Mouse (Mus musculus): ENCODE results near the gene Spn. TPM values are rescaled to one million over a fixed set of nuclear protein-coding genes. Genes with fewer than 3 reads are reported as not detected.

Spn gene
- polyA plus RNA-seq, 3 experiments from 2014 or later = 105 to 226 (median 130) TPM

Other genes starting within 250 kb of the Spn start
- gene Tmem219, start 214.9 kb downstream of the Spn start, polyA plus RNA-seq (2017; shearing (Covaris generic)) = 10 to 100 TPM; 36.8 to 69.8 (median 47.7) TPM
- 1 to 10 TPM; 6.1 to 7.9 (median 6.3) TPM for gene Kctd13, start 208.9 kb downstream of the Spn start, polyA plus RNA-seq (2017; shearing (Covaris generic))
- under 1 TPM in 1 of 3 experiments, not detected in 2; 0.34 TPM for gene Asphd1, start 188.2 kb downstream of the Spn start, polyA plus RNA-seq (2017; shearing (Covaris generic))
- gene Sez6l2, start 187.3 kb downstream of the Spn start, polyA plus RNA-seq (2017; shearing (Covaris generic)) = under 1 TPM; 0.69 to 0.87 (median 0.77) TPM
- 100 to 1,000 TPM; 104 to 127 (median 115) TPM for gene Cdipt, start 161.9 kb downstream of the Spn start, polyA plus RNA-seq (2017; shearing (Covaris generic))
- gene Cdiptos, start 161.7 kb downstream of the Spn start, polyA plus RNA-seq (2017; shearing (Covaris generic)) = 1 to 10 TPM in 2 of 3 experiments, under 1 TPM in 1; 0.91 to 1.8 (median 1.3) TPM
- 10 to 100 TPM; 15.2 to 19.7 (median 16.2) TPM for gene Mvp, start 123.2 kb downstream of the Spn start, polyA plus RNA-seq (2017; shearing (Covaris generic))
- not detected for gene Pagr1b, start 121.3 kb downstream of the Spn start, polyA plus RNA-seq (2017; shearing (Covaris generic))
- gene Pagr1a, start 120.5 kb downstream of the Spn start, polyA plus RNA-seq (2017; shearing (Covaris generic)) = 10 to 100 TPM; 34.7 to 44.5 (median 42.6) TPM
- gene Gm42742, start 116.7 kb downstream of the Spn start, polyA plus RNA-seq (2017; shearing (Covaris generic)) = 10 to 100 TPM; 42.5 to 62.2 (median 46.4) TPM
- 1 to 10 TPM in 1 of 3 experiments, under 1 TPM in 1, not detected in 1; 0.97 to 1.1 TPM for gene Prrt2, start 116.6 kb downstream of the Spn start, polyA plus RNA-seq (2017; shearing (Covaris generic))
- gene Maz, start 110.8 kb downstream of the Spn start, polyA plus RNA-seq (2017; shearing (Covaris generic)) = 10 to 100 TPM; 18.6 to 22.4 (median 21.4) TPM
- gene Kif22, start 95.4 kb downstream of the Spn start, polyA plus RNA-seq (2017; shearing (Covaris generic)) = 10 to 100 TPM; 11.7 to 94.2 (median 13.8) TPM
- 1 to 10 TPM in 1 of 3 experiments, not detected in 2; 1.6 TPM for gene Zg16, start 50.5 kb downstream of the Spn start, polyA plus RNA-seq (2017; shearing (Covaris generic))
- 100 to 1,000 TPM; 248 to 287 (median 263) TPM for gene AI467606, start 46.5 kb downstream of the Spn start, polyA plus RNA-seq (2017; shearing (Covaris generic))
- gene Qprt, start 15.6 kb downstream of the Spn start, polyA plus RNA-seq (2017; shearing (Covaris generic)) = 10 to 100 TPM in 2 of 3 experiments, 1 to 10 TPM in 1; 7.8 to 15.5 (median 15.0) TPM
- gene Cd2bp2, start 58.2 kb upstream of the Spn start, polyA plus RNA-seq (2017; shearing (Covaris generic)) = 10 to 100 TPM; 43.2 to 56.9 (median 48.7) TPM
- gene Tbc1d10b, start 70.6 kb upstream of the Spn start, polyA plus RNA-seq (2017; shearing (Covaris generic)) = 10 to 100 TPM; 13.2 to 16.6 (median 13.6) TPM
- 10 to 100 TPM; 23.0 to 25.8 (median 23.4) TPM for gene Mylpf, start 71.1 kb upstream of the Spn start, polyA plus RNA-seq (2017; shearing (Covaris generic))
- 1 to 10 TPM; 3.3 to 6.8 (median 4.6) TPM for gene Zfp553, start 95.2 kb upstream of the Spn start, polyA plus RNA-seq (2017; shearing (Covaris generic))
- 100 to 1,000 TPM; 783 to 927 (median 807) TPM for gene Sept1, start 95.3 kb upstream of the Spn start, polyA plus RNA-seq (2017; shearing (Covaris generic))
- gene Zfp771, start 106.5 kb upstream of the Spn start, polyA plus RNA-seq (2017; shearing (Covaris generic)) = 1 to 10 TPM in 1 of 3 experiments, under 1 TPM in 1, not detected in 1; 0.46 to 1.5 TPM
- 10 to 100 TPM; 37.2 to 88.3 (median 51.2) TPM for gene Dctpp1, start 122.9 kb upstream of the Spn start, polyA plus RNA-seq (2017; shearing (Covaris generic))
- gene Sephs2, start 136.2 kb upstream of the Spn start, polyA plus RNA-seq (2017; shearing (Covaris generic)) = 10 to 100 TPM; 19.4 to 45.4 (median 28.6) TPM
- 100 to 1,000 TPM; 201 to 247 (median 214) TPM for gene Itgal, start 158.4 kb upstream of the Spn start, polyA plus RNA-seq (2017; shearing (Covaris generic))
- gene Zfp768, start 207.8 kb upstream of the Spn start, polyA plus RNA-seq (2017; shearing (Covaris generic)) = under 1 TPM in 1 of 3 experiments, not detected in 2; 0.28 TPM
- 10 to 100 TPM in 2 of 3 experiments, 1 to 10 TPM in 1; 9.9 to 11.0 (median 10.6) TPM for gene Zfp747, start 238.2 kb upstream of the Spn start, polyA plus RNA-seq (2017; shearing (Covaris generic))
- gene 9130019O22Rik, start 249.3 kb upstream of the Spn start, polyA plus RNA-seq (2017; shearing (Covaris generic)) = 1 to 10 TPM; 4.8 to 8.8 (median 6.5) TPM